Mouse (Mus musculus): ENCODE data around the gene Clybl. TPM values are rescaled to one million over a fixed set of nuclear protein-coding genes. Genes with fewer than 3 reads are reported as not detected.
A peak's percentile ranks its signal among the peaks of the same experiment; 100 is the strongest.

Gene Clybl
- polyA plus RNA-seq, 1 experiment, result 40.6 TPM

- H3K27ac ChIP-seq (ENCODE audit: insufficient read depth, low read length), result 0 out of 2 replicates have a peak overlapping the region, but pooled peaks have one; percentile 22
- peak overlapping the region; percentile 37 for H3K4me3 ChIP-seq (replicated peaks; ENCODE audit: insufficient read depth, low read depth, low read length)
- 0 out of 2 replicates have a peak, but pooled peaks cover 4% of the 10 kb centered on the region for H3K4me1 ChIP-seq (ENCODE audit: control insufficient read depth, insufficient read depth, low read length)
- TF ChIP-seq POLR2A (IDR thresholded peaks at IDR 0.05; ENCODE audit: borderline replicate concordance, insufficient read depth, low read length) (no peak), CTCF (IDR thresholded peaks at IDR 0.05; ENCODE audit: borderline replicate concordance, insufficient read depth, low read depth, low read length) (no peak)
- no peaks in the 10 kb centered on the region for H3K27me3 ChIP-seq (ENCODE audit: control insufficient read depth, insufficient read depth, low read length)
- DNase-seq, result no peak
- 44% methylated on average over 18 of the region's 18 CpGs for WGBS
These were observed 224.5 kb downstream of the Clybl start for GRCm38 (mm10) chr14:122405897-122406540.

GRCm38 (mm10) chr14:122406541-122407219, 225.2 kb downstream of the Clybl start:
- TF ChIP-seq CTCF (IDR thresholded peaks at IDR 0.05; ENCODE audit: borderline replicate concordance, insufficient read depth, low read depth, low read length) (no peak), POLR2A (IDR thresholded peaks at IDR 0.05; ENCODE audit: borderline replicate concordance, insufficient read depth, low read length) (no peak)
- Histone ChIP-seq H3K4me3 (replicated peaks; ENCODE audit: insufficient read depth, low read depth, low read length) (peak overlapping the region; percentile 37), H3K27ac (ENCODE audit: insufficient read depth, low read length) (peak overlapping the region; percentile 22; the same call in 1 of the 2 replicates), H3K4me1 (ENCODE audit: control insufficient read depth, insufficient read depth, low read length) (0 out of 2 replicates have a peak, but pooled peaks cover 4% of the 10 kb centered on the region), H3K27me3 (ENCODE audit: control insufficient read depth, insufficient read depth, low read length) (no peaks in the 10 kb centered on the region)
- 14% methylated on average over 58 of the region's 58 CpGs for WGBS
- DNase-seq, result peak; percentile 46 to 66

GRCm38 (mm10) chr14:122412841-122413541, 231.5 kb downstream of the Clybl start:
- H3K4me3 ChIP-seq (replicated peaks; ENCODE audit: insufficient read depth, low read depth, low read length), result no peak overlapping the region
- no peaks in the 10 kb centered on the region for H3K4me1 ChIP-seq (ENCODE audit: control insufficient read depth, insufficient read depth, low read length)
- no peak for DNase-seq
- TF ChIP-seq POLR2A (IDR thresholded peaks at IDR 0.05; ENCODE audit: borderline replicate concordance, insufficient read depth, low read length), result no peak
- no peak for TF ChIP-seq CTCF (IDR thresholded peaks at IDR 0.05; ENCODE audit: borderline replicate concordance, insufficient read depth, low read depth, low read length)
- 89% methylated on average over 2 of the region's 2 CpGs for WGBS
- H3K27ac ChIP-seq (ENCODE audit: insufficient read depth, low read length), result no peak overlapping the region
- no peaks in the 10 kb centered on the region for H3K27me3 ChIP-seq (ENCODE audit: control insufficient read depth, insufficient read depth, low read length)

- no peak for TF ChIP-seq CTCF (IDR thresholded peaks at IDR 0.05; ENCODE audit: borderline replicate concordance, insufficient read depth, low read depth, low read length)
- TF ChIP-seq POLR2A (IDR thresholded peaks at IDR 0.05; ENCODE audit: borderline replicate concordance, insufficient read depth, low read length), result no peak
- WGBS, result 96% methylated on average over 2 of the region's 2 CpGs
- no peak for DNase-seq
- no peaks in the 10 kb centered on the region for H3K27me3 ChIP-seq (ENCODE audit: control insufficient read depth, insufficient read depth, low read length)
- no peaks in the 10 kb centered on the region for H3K4me1 ChIP-seq (ENCODE audit: control insufficient read depth, insufficient read depth, low read length)
- H3K4me3 ChIP-seq (replicated peaks; ENCODE audit: insufficient read depth, low read depth, low read length), result no peak overlapping the region
- H3K27ac ChIP-seq (ENCODE audit: insufficient read depth, low read length), result no peak overlapping the region
These were observed 232.0 kb downstream of the Clybl start for GRCm38 (mm10) chr14:122413542-122413928.

GRCm38 (mm10) chr14:122414786-122415185, 233.3 kb downstream of the Clybl start:
- TF ChIP-seq POLR2A (IDR thresholded peaks at IDR 0.05; ENCODE audit: borderline replicate concordance, insufficient read depth, low read length) (no peak), CTCF (IDR thresholded peaks at IDR 0.05; ENCODE audit: borderline replicate concordance, insufficient read depth, low read depth, low read length) (no peak)
- Histone ChIP-seq H3K27me3 (ENCODE audit: control insufficient read depth, insufficient read depth, low read length) (no peaks in the 10 kb centered on the region), H3K4me3 (replicated peaks; ENCODE audit: insufficient read depth, low read depth, low read length) (no peak overlapping the region), H3K4me1 (ENCODE audit: control insufficient read depth, insufficient read depth, low read length) (no peaks in the 10 kb centered on the region), H3K27ac (ENCODE audit: insufficient read depth, low read length) (no peak overlapping the region)
- WGBS, result 95% methylated on average over 2 of the region's 2 CpGs
- no peak for DNase-seq

- Histone ChIP-seq H3K27me3 (ENCODE audit: control insufficient read depth, insufficient read depth, low read length) (no peaks in the 10 kb centered on the region), H3K27ac (ENCODE audit: insufficient read depth, low read length) (no peak overlapping the region), H3K4me1 (ENCODE audit: control insufficient read depth, insufficient read depth, low read length) (no peaks in the 10 kb centered on the region), H3K4me3 (replicated peaks; ENCODE audit: insufficient read depth, low read depth, low read length) (no peak overlapping the region)
- WGBS, result 60% methylated on average over 4 of the region's 4 CpGs
- no peak for TF ChIP-seq POLR2A (IDR thresholded peaks at IDR 0.05; ENCODE audit: borderline replicate concordance, insufficient read depth, low read length)
- TF ChIP-seq CTCF (IDR thresholded peaks at IDR 0.05; ENCODE audit: borderline replicate concordance, insufficient read depth, low read depth, low read length), result no peak
- DNase-seq, result no peak
These were observed 234.8 kb downstream of the Clybl start for GRCm38 (mm10) chr14:122416166-122416771.

GRCm38 (mm10) chr14:122424441-122424840, 242.9 kb downstream of the Clybl start:
- no peak for DNase-seq
- Histone ChIP-seq H3K4me3 (replicated peaks; ENCODE audit: insufficient read depth, low read depth, low read length) (no peak overlapping the region), H3K27ac (ENCODE audit: insufficient read depth, low read length) (no peak overlapping the region), H3K4me1 (ENCODE audit: control insufficient read depth, insufficient read depth, low read length) (no peaks in the 10 kb centered on the region), H3K27me3 (ENCODE audit: control insufficient read depth, insufficient read depth, low read length) (no peaks in the 10 kb centered on the region)
- WGBS, result 83% methylated on average over 3 of the region's 3 CpGs
- TF ChIP-seq CTCF (IDR thresholded peaks at IDR 0.05; ENCODE audit: borderline replicate concordance, insufficient read depth, low read depth, low read length) (no peak), POLR2A (IDR thresholded peaks at IDR 0.05; ENCODE audit: borderline replicate concordance, insufficient read depth, low read length) (no peak)

All from cerebellum, adult 2 months (tissue).